Mouse (Mus musculus) R1 (cell line): ENCODE data around the gene Msi2.

Experiments
- DNase-seq: peaks from one replicate; pipeline ENCODE4 v3.0.0-alpha.2; 2018; ENCODE audit warnings: low read depth, low spot score

The Msi2 gene

GRCm38 (mm10) chr11:88541666-88542639 lies 176.4 kb downstream of the Msi2 start:
- no peak for DNase-seq

- no peak for DNase-seq
Observed at GRCm38 (mm10) chr11:88539637-88540478, 178.5 kb downstream of the Msi2 start.

GRCm38 (mm10) chr11:88538710-88539340 lies 179.5 kb downstream of the Msi2 start:
- DNase-seq: peak; percentile 57

- DNase-seq: no peak
Observed at GRCm38 (mm10) chr11:88537344-88537743, 181.0 kb downstream of the Msi2 start.

- no peak for DNase-seq
Observed at GRCm38 (mm10) chr11:88536861-88537260, 181.5 kb downstream of the Msi2 start.

- peak; percentile 90 for DNase-seq
Observed at GRCm38 (mm10) chr11:88534331-88534929, 183.9 kb downstream of the Msi2 start.

- DNase-seq: no peak
Observed at GRCm38 (mm10) chr11:88532016-88532415, 186.3 kb downstream of the Msi2 start.

GRCm38 (mm10) chr11:88530032-88530431 lies 188.3 kb downstream of the Msi2 start:
- no peak for DNase-seq

- DNase-seq: no peak
Observed at GRCm38 (mm10) chr11:88528522-88529101, 189.7 kb downstream of the Msi2 start.

- peak; percentile 59 for DNase-seq
Observed at GRCm38 (mm10) chr11:88526711-88527110, 191.6 kb downstream of the Msi2 start.

GRCm38 (mm10) chr11:88524790-88525575 lies 193.3 kb downstream of the Msi2 start:
- DNase-seq: peak; percentile 43

- no peak for DNase-seq
Observed at GRCm38 (mm10) chr11:88524437-88524789, 193.9 kb downstream of the Msi2 start.

- DNase-seq: no peak
Observed at GRCm38 (mm10) chr11:88523921-88524320, 194.4 kb downstream of the Msi2 start.

GRCm38 (mm10) chr11:88523511-88523910 lies 194.8 kb downstream of the Msi2 start:
- no peak for DNase-seq

GRCm38 (mm10) chr11:88522114-88522513 lies 196.2 kb downstream of the Msi2 start:
- DNase-seq: no peak

- no peak for DNase-seq
Observed at GRCm38 (mm10) chr11:88520951-88521730, 197.2 kb downstream of the Msi2 start.

- no peak for DNase-seq
Observed at GRCm38 (mm10) chr11:88518361-88518760, 200.0 kb downstream of the Msi2 start.

GRCm38 (mm10) chr11:88516596-88517485 lies 201.5 kb downstream of the Msi2 start:
- no peak for DNase-seq
